Mouse (Mus musculus): ENCODE data around the gene Hip1.
"Not testable (repeated sequence)": the region's sequence is repeated elsewhere in the genome, so short reads cannot be mapped to it uniquely, and the experiment has no call there.

The Hip1 gene

GRCm38 (mm10) chr5:135369196-135369595 is 175.7 kb downstream of the Hip1 start:
- not testable (repeated sequence) for DNase-seq (ENCODE audit: low read depth, low spot score)

- no peak for DNase-seq (ENCODE audit: low read depth, low spot score)
These were observed 176.6 kb downstream of the Hip1 start for GRCm38 (mm10) chr5:135368312-135368711.

- no peak for DNase-seq (ENCODE audit: low read depth, low spot score)
These were observed 177.1 kb downstream of the Hip1 start for GRCm38 (mm10) chr5:135367841-135368240.

- peak; percentile 35 for DNase-seq (ENCODE audit: low read depth, low spot score)
These were observed 181.4 kb downstream of the Hip1 start for GRCm38 (mm10) chr5:135363540-135363939.

GRCm38 (mm10) chr5:135362572-135362971 is 182.3 kb downstream of the Hip1 start:
- DNase-seq (ENCODE audit: low read depth, low spot score): no peak

- DNase-seq (ENCODE audit: low read depth, low spot score): no peak
These were observed 185.1 kb downstream of the Hip1 start for GRCm38 (mm10) chr5:135359772-135360171.

GRCm38 (mm10) chr5:135357556-135357955 is 187.4 kb downstream of the Hip1 start:
- no peak for DNase-seq (ENCODE audit: low read depth, low spot score)

All from brain, adult 2 months (tissue).